Mouse (Mus musculus) forebrain, embryonic 10.5 days (tissue): Measurements from ENCODE around the gene Olfr538. TPM values are rescaled to one million over a fixed set of nuclear protein-coding genes. Genes with fewer than 3 reads are reported as not detected.
"Not testable (repeated sequence)": the region's sequence is repeated elsewhere in the genome, so short reads cannot be mapped to it uniquely, and the experiment has no call there.

Experiments used
- DNase-seq: peaks from one replicate; pipeline ENCODE4 v3.0.0-alpha.2; 2017; ENCODE audit warnings: low spot score; ENCODE audit errors: extremely low spot score
- H3K27ac ChIP-seq: fragments of 300-500 bp; sonication (generic); 2 replicates; pipeline ENCODE4 v1.5.1; 2016; ENCODE audit warnings: mild to moderate bottlenecking
- H3K27me3 ChIP-seq: fragments of 300-500 bp; sonication (generic); 2 replicates; pipeline ENCODE4 v1.6.1; 2016; ENCODE audit warnings: mild to moderate bottlenecking; ENCODE audit not compliant: poor library complexity, severe bottlenecking
- H3K36me3 ChIP-seq: fragments of 300-500 bp; sonication (generic); replicated peaks from 2 replicates; pipeline ENCODE4 v1.6.1; 2016; ENCODE audit warnings: mild to moderate bottlenecking, moderate library complexity
- H3K4me1 ChIP-seq: fragments of 300-500 bp; sonication (generic); 2 replicates; pipeline ENCODE4 v1.6.1; 2016
- H3K4me3 ChIP-seq: fragments of 300-500 bp; sonication (generic); 2 replicates; pipeline ENCODE4 v1.5.1; 2016; ENCODE audit warnings: mild to moderate bottlenecking, moderate library complexity
- H3K9me3 ChIP-seq: fragments of 300-500 bp; sonication (generic); 2 replicates; pipeline ENCODE4 v1.6.1; 2016; ENCODE audit warnings: mild to moderate bottlenecking, moderate library complexity
- WGBS: fragments of 180-500 bp; shearing (Covaris S2); methylation state at CpG from one replicate; pipeline ENCODE4 v1.1.7; 2016; 5-methylcytosine and 5-hydroxymethylcytosine counted together
- polyA plus RNA-seq: library from polyadenylated mRNA; unstranded; fragments of >200 nt; fragmentation: Nextera tagmentation; extraction: Ambion mirVana; gene quantifications from 2 replicates; pipeline ENCODE4 v1.2.1, GENCODE M21; 2016

The Olfr538 gene
- not detected in 2 replicates for polyA plus RNA-seq

- no peaks in the 10 kb centered on the region for H3K36me3 ChIP-seq
- peaks cover 7% of the 10 kb centered on the region; the same call in 1 of the 2 replicates for H3K9me3 ChIP-seq
- H3K27ac ChIP-seq, result no peak within 1 kb of the TSS
- 69% methylated on average over 3 of the region's 3 CpGs for WGBS
- H3K4me3 ChIP-seq, result no peak within 1 kb of the TSS
- DNase-seq, result no peak
- no peaks in the 10 kb centered on the region for H3K27me3 ChIP-seq
- H3K4me1 ChIP-seq, result no peaks in the 10 kb centered on the region
These were observed at the start of gene Olfr538 for GRCm38 (mm10) chr7:140567586-140567985. Gene Olfr538 (plus strand): TSS chr7:140567886.

- WGBS, result 79% methylated on average over 2 of the region's 2 CpGs
- no peak overlapping the region for H3K27ac ChIP-seq
- no peaks in the 10 kb centered on the region for H3K4me1 ChIP-seq
- no peaks in the 10 kb centered on the region for H3K9me3 ChIP-seq
- DNase-seq, result no peak
- H3K36me3 ChIP-seq, result no peaks in the 10 kb centered on the region
- H3K27me3 ChIP-seq, result no peaks in the 10 kb centered on the region
- H3K4me3 ChIP-seq, result no peak overlapping the region
These were observed 27.9 kb upstream of the Olfr538 start for GRCm38 (mm10) chr7:140539746-140540145.

GRCm38 (mm10) chr7:140600969-140601368, 33.3 kb downstream of the Olfr538 start, which contains the start of gene Olfr46:
Gene Olfr46 (plus strand): TSS chr7:140601269.
- 78% methylated on average over 2 of the region's 2 CpGs for WGBS
- DNase-seq, H3K4me3 ChIP-seq, H3K27ac ChIP-seq, H3K27me3 ChIP-seq, H3K9me3 ChIP-seq, H3K36me3 ChIP-seq, H3K4me1 ChIP-seq: not testable (repeated sequence)

Other genes with a start within 250 kb of the Olfr538 start
- gene Olfr525, start 247.0 kb upstream of the Olfr538 start, polyA plus RNA-seq, result not detected in 2 replicates
- gene Olfr527, start 233.9 kb upstream of the Olfr538 start, polyA plus RNA-seq, result not detected in 2 replicates
- gene Olfr60, start 206.2 kb upstream of the Olfr538 start, polyA plus RNA-seq, result not detected in 2 replicates
- not detected in 2 replicates for gene Olfr530, start 191.6 kb upstream of the Olfr538 start, polyA plus RNA-seq
- gene Olfr531, start 165.0 kb upstream of the Olfr538 start, polyA plus RNA-seq, result 0.05 TPM in 1 of 2 replicates, not detected in the other
- not detected in 2 replicates for gene Olfr532, start 146.2 kb upstream of the Olfr538 start, polyA plus RNA-seq
- not detected in 2 replicates for gene Olfr533, start 104.5 kb upstream of the Olfr538 start, polyA plus RNA-seq
- gene Olfr535, start 83.7 kb upstream of the Olfr538 start, polyA plus RNA-seq, result not detected in 2 replicates
- gene Olfr536, start 60.5 kb upstream of the Olfr538 start, polyA plus RNA-seq, result not detected in 2 replicates
- gene Olfr46, start 33.4 kb downstream of the Olfr538 start, polyA plus RNA-seq, result not detected in 2 replicates
- not detected in 2 replicates for gene Olfr61, start 61.1 kb downstream of the Olfr538 start, polyA plus RNA-seq
- gene Olfr53, start 78.6 kb downstream of the Olfr538 start, polyA plus RNA-seq, result not detected in 2 replicates
- not detected in 2 replicates for gene Olfr539, start 92.0 kb downstream of the Olfr538 start, polyA plus RNA-seq
- gene Olfr45, start 114.1 kb downstream of the Olfr538 start, polyA plus RNA-seq, result not detected in 2 replicates
- gene Olfr541, start 129.4 kb downstream of the Olfr538 start, polyA plus RNA-seq, result not detected in 2 replicates
- not detected in 2 replicates for gene Cyp2e1, start 195.9 kb downstream of the Olfr538 start, polyA plus RNA-seq
- gene Syce1, start 220.0 kb downstream of the Olfr538 start, polyA plus RNA-seq, result not detected in 2 replicates